Mouse (Mus musculus) midbrain, postnatal 0 days (tissue): Measurements from ENCODE around the gene Psors1c2. TPM values are rescaled to one million over a fixed set of nuclear protein-coding genes. Genes with fewer than 3 reads are reported as not detected.
A peak's percentile ranks its signal among the peaks of the same experiment; 100 is the strongest.

ENCODE experiments used
- ATAC-seq: fragments of 200-750 bp; cut with Nextera tagmentation; 2 replicates; pipeline ENCODE4 v1.8.0; 2017; ENCODE audit warnings: moderate number of reproducible peaks, mild to moderate bottlenecking, moderate TSS enrichment, moderate library complexity; ENCODE audit not compliant: low FRiP score
- DNase-seq: peaks from one replicate; pipeline ENCODE4 v3.0.0-alpha.2; 2015; ENCODE audit warnings: low spot score
- H3K27ac ChIP-seq: fragments of 300-500 bp; sonication (generic); 2 replicates; pipeline ENCODE4 v1.5.1; 2014; ENCODE audit warnings: low read depth, mild to moderate bottlenecking, low read length, mixed read lengths
- H3K27me3 ChIP-seq: fragments of 300-500 bp; sonication (generic); 2 replicates; pipeline ENCODE4 v1.6.1; 2014; ENCODE audit warnings: low read length, control low read depth, mixed read lengths; ENCODE audit not compliant: insufficient read depth
- H3K36me3 ChIP-seq: fragments of 300-500 bp; sonication (generic); 2 replicates; pipeline ENCODE4 v1.6.1; 2014; ENCODE audit warnings: low read length, control low read depth, mixed read lengths; ENCODE audit not compliant: insufficient read depth
- H3K4me1 ChIP-seq: fragments of 300-500 bp; sonication (generic); 2 replicates; pipeline ENCODE4 v1.6.1; 2014; ENCODE audit warnings: mild to moderate bottlenecking, control low read depth, antibody characterized with exemption, low read length, mixed read lengths; ENCODE audit not compliant: insufficient read depth
- H3K4me2 ChIP-seq: fragments of 300-500 bp; sonication (generic); 2 replicates; pipeline ENCODE4 v1.6.1; 2014; ENCODE audit warnings: low read depth, mild to moderate bottlenecking, low read length, mixed read lengths; ENCODE audit not compliant: poor library complexity, severe bottlenecking
- H3K4me3 ChIP-seq: fragments of 300-500 bp; sonication (generic); 2 replicates; pipeline ENCODE4 v1.5.1; 2014; ENCODE audit warnings: low read depth, mild to moderate bottlenecking, low read length, moderate library complexity
- H3K9ac ChIP-seq: fragments of 300-500 bp; sonication (generic); replicated peaks from 2 replicates; pipeline ENCODE4 v1.6.1; 2014; ENCODE audit warnings: mild to moderate bottlenecking, low read length, moderate library complexity, mixed read lengths; ENCODE audit not compliant: poor library complexity, severe bottlenecking
- H3K9me3 ChIP-seq: fragments of 300-500 bp; sonication (generic); 2 replicates; pipeline ENCODE4 v1.6.1; 2016; ENCODE audit warnings: low read length, control low read depth
- CTCF ChIP-seq: IDR thresholded peaks from 2 replicates; pipeline ENCODE4 v1.5.1; 2016; ENCODE audit warnings: antibody characterized with exemption, mild to moderate bottlenecking
- WGBS: fragments of 180-500 bp; shearing (Covaris S2); extraction: QIAGEN DNeasy Blood & Tissue Kit; methylation state at CpG from one replicate; pipeline ENCODE4 v1.1.7; 2014; 5-methylcytosine and 5-hydroxymethylcytosine counted together
- polyA plus RNA-seq: library from polyadenylated mRNA; unstranded; fragments of >200 nt; fragmentation: Nextera tagmentation; extraction: Ambion mirVana; gene quantifications from 2 replicates; pipeline ENCODE4 v1.2.1, GENCODE M21; 2015
- total RNA-seq: library from RNA; depleted of rRNA; stranded (reverse); fragments of >200 nt; gene quantifications from 2 replicates; pipeline ENCODE4 v1.2.3, GENCODE M21; 2014

Gene Psors1c2
- total and polyA plus RNA-seq, 2 experiments from 2014 or later = 0.43 TPM; not detected in 1

GRCm38 (mm10) chr17:35542761-35543411 is 9.9 kb downstream of the Psors1c2 start:
- no peaks in the 10 kb centered on the region for H3K36me3 ChIP-seq
- H3K4me2 ChIP-seq = no peak overlapping the region
- H3K27ac ChIP-seq = no peak overlapping the region
- WGBS = 74% methylated on average over 15 of the region's 15 CpGs
- no peak for DNase-seq
- no peaks in the 10 kb centered on the region for H3K9me3 ChIP-seq
- no peak overlapping the region for H3K9ac ChIP-seq
- no peak overlapping the region for H3K4me3 ChIP-seq
- no peak for TF ChIP-seq CTCF
- ATAC-seq = no peak
- H3K27me3 ChIP-seq = no peaks in the 10 kb centered on the region
- no peaks in the 10 kb centered on the region for H3K4me1 ChIP-seq

GRCm38 (mm10) chr17:35543412-35543861 is 10.4 kb downstream of the Psors1c2 start:
- no peak for TF ChIP-seq CTCF
- Histone ChIP-seq H3K9me3 (no peaks in the 10 kb centered on the region), H3K4me2 (no peak overlapping the region), H3K9ac (no peak overlapping the region), H3K27me3 (no peaks in the 10 kb centered on the region), H3K4me3 (no peak overlapping the region), H3K36me3 (no peaks in the 10 kb centered on the region), H3K4me1 (no peaks in the 10 kb centered on the region), H3K27ac (no peak overlapping the region)
- ATAC-seq (no peak), DNase-seq (peak; percentile 32)
- WGBS = 11% methylated on average over 14 of the region's 14 CpGs

GRCm38 (mm10) chr17:35544001-35544400 is 11.0 kb downstream of the Psors1c2 start:
- ATAC-seq (no peak), DNase-seq (no peak)
- no peaks in the 10 kb centered on the region for H3K27me3 ChIP-seq
- no peak overlapping the region for H3K4me2 ChIP-seq
- H3K4me3 ChIP-seq = no peak overlapping the region
- no peaks in the 10 kb centered on the region for H3K9me3 ChIP-seq
- TF ChIP-seq CTCF = no peak
- no peaks in the 10 kb centered on the region for H3K36me3 ChIP-seq
- H3K9ac ChIP-seq = no peak overlapping the region
- H3K4me1 ChIP-seq = no peaks in the 10 kb centered on the region
- WGBS = 69% methylated on average over 6 of the region's 6 CpGs
- H3K27ac ChIP-seq = no peak overlapping the region

GRCm38 (mm10) chr17:35544680-35545079 is 11.7 kb downstream of the Psors1c2 start:
- H3K9me3 ChIP-seq = no peaks in the 10 kb centered on the region
- H3K27me3 ChIP-seq = no peaks in the 10 kb centered on the region
- ATAC-seq (peak; percentile 31; the same call in 1 of the 2 replicates), DNase-seq (peak; percentile 67)
- peak; percentile 86 for TF ChIP-seq CTCF
- no peak overlapping the region for H3K9ac ChIP-seq
- 32% methylated on average over 6 of the region's 6 CpGs for WGBS
- no peaks in the 10 kb centered on the region for H3K36me3 ChIP-seq
- H3K27ac ChIP-seq = no peak overlapping the region
- no peak overlapping the region for H3K4me2 ChIP-seq
- H3K4me1 ChIP-seq = no peaks in the 10 kb centered on the region
- no peak overlapping the region for H3K4me3 ChIP-seq

- WGBS = 65% methylated on average over 2 of the region's 2 CpGs
Observed at GRCm38 (mm10) chr17:35547465-35547864, 14.5 kb downstream of the Psors1c2 start.

GRCm38 (mm10) chr17:35548636-35549035 is 15.6 kb downstream of the Psors1c2 start:
- DNase-seq (no peak), ATAC-seq (no peak)
- H3K4me1 ChIP-seq = no peaks in the 10 kb centered on the region
- no peak for TF ChIP-seq CTCF
- no peaks in the 10 kb centered on the region for H3K36me3 ChIP-seq
- no peak overlapping the region for H3K27ac ChIP-seq
- no peak overlapping the region for H3K4me3 ChIP-seq
- no peak overlapping the region for H3K9ac ChIP-seq
- no peaks in the 10 kb centered on the region for H3K27me3 ChIP-seq
- 18% methylated on average over 5 of the region's 5 CpGs for WGBS
- H3K4me2 ChIP-seq = no peak overlapping the region
- H3K9me3 ChIP-seq = no peaks in the 10 kb centered on the region

More at GRCm38 (mm10) chr17:35547465-35547864, 14.5 kb downstream of the Psors1c2 start:
- H3K4me3 ChIP-seq = no peak overlapping the region
- no peak overlapping the region for H3K27ac ChIP-seq
- H3K4me2 ChIP-seq = no peak overlapping the region
- H3K9ac ChIP-seq = no peak overlapping the region
- H3K27me3 ChIP-seq = no peaks in the 10 kb centered on the region
- TF ChIP-seq CTCF = no peak
- H3K36me3 ChIP-seq = no peaks in the 10 kb centered on the region
- H3K4me1 ChIP-seq = no peaks in the 10 kb centered on the region
- ATAC-seq (no peak), DNase-seq (no peak)
- H3K9me3 ChIP-seq = no peaks in the 10 kb centered on the region
